Mouse (Mus musculus) lung, postnatal 0 days (tissue): ENCODE results near the gene Tesk2.

Source experiments
- CTCF ChIP-seq: IDR thresholded peaks from 2 replicates; pipeline ENCODE4 v1.5.1; 2016; ENCODE audit warnings: antibody characterized with exemption, mild to moderate bottlenecking
- EP300 ChIP-seq: IDR thresholded peaks from 2 replicates; pipeline ENCODE4 v1.6.1; 2016; ENCODE audit warnings: antibody characterized with exemption, mild to moderate bottlenecking, control low read depth

DNA sequence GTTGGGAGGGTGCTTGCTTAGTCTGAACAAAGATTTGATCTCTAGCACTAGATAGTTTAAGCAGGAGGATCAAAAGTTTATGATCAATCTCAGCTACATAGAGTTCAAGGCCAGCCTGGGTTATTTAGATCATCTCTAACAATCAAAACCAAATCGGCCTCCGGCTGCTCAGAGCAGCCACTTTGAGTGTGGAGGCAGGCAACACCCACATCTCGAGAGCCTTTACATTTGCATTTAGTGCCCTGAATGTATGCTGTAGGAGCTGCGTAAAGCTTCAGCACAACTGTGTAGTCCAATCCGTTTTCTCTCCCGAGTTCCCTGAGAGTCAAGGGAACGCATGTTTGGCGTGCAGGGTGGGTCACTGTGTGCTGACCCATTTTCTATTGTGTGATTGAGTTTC lies 71.7 kb downstream of the Tesk2 start:
- no peak for TF ChIP-seq EP300
- TF ChIP-seq CTCF: no peak
